Mouse (Mus musculus) ovary, postnatal 36 days (tissue): ENCODE measurements around the gene Myo1e.

Source experiments
- DNase-seq: peaks from one replicate; pipeline ENCODE4 v3.0.0; 2022; ENCODE audit warnings: low spot score, mixed read lengths

Myo1e gene

GRCm38 (mm10) chr9:70220461-70221170, 13.5 kb downstream of the Myo1e start:
- no peak for DNase-seq

- no peak for DNase-seq
Observed at GRCm38 (mm10) chr9:70223142-70223541, 16.0 kb downstream of the Myo1e start.

GRCm38 (mm10) chr9:70224046-70224445, 16.9 kb downstream of the Myo1e start:
- no peak for DNase-seq

- no peak for DNase-seq
Observed at GRCm38 (mm10) chr9:70226359-70226758, 19.2 kb downstream of the Myo1e start.

- no peak for DNase-seq
Observed at GRCm38 (mm10) chr9:70229823-70230222, 22.7 kb downstream of the Myo1e start.

- DNase-seq, result no peak
Observed at GRCm38 (mm10) chr9:70232044-70233010, 25.2 kb downstream of the Myo1e start.

GRCm38 (mm10) chr9:70237136-70237535, 30.0 kb downstream of the Myo1e start:
- no peak for DNase-seq

- DNase-seq, result no peak
Observed at GRCm38 (mm10) chr9:70237561-70237960, 30.4 kb downstream of the Myo1e start.

GRCm38 (mm10) chr9:70238391-70238790, 31.2 kb downstream of the Myo1e start:
- DNase-seq, result no peak

- no peak for DNase-seq
Observed at GRCm38 (mm10) chr9:70239229-70239628, 32.1 kb downstream of the Myo1e start.

- no peak for DNase-seq
Observed at GRCm38 (mm10) chr9:70240703-70241410, 33.7 kb downstream of the Myo1e start.

GRCm38 (mm10) chr9:70241411-70241961, 34.3 kb downstream of the Myo1e start:
- no peak for DNase-seq

GRCm38 (mm10) chr9:70242112-70242862, 35.1 kb downstream of the Myo1e start:
- DNase-seq, result no peak

GRCm38 (mm10) chr9:70243241-70243640, 36.1 kb downstream of the Myo1e start:
- DNase-seq, result no peak

- no peak for DNase-seq
Observed at GRCm38 (mm10) chr9:70243708-70244107, 36.6 kb downstream of the Myo1e start.

GRCm38 (mm10) chr9:70244115-70244514, 37.0 kb downstream of the Myo1e start:
- no peak for DNase-seq

GRCm38 (mm10) chr9:70245040-70245439, 37.9 kb downstream of the Myo1e start:
- no peak for DNase-seq

GRCm38 (mm10) chr9:70246427-70246826, 39.3 kb downstream of the Myo1e start:
- DNase-seq, result no peak

GRCm38 (mm10) chr9:70248046-70248445, 40.9 kb downstream of the Myo1e start:
- no peak for DNase-seq

GRCm38 (mm10) chr9:70248826-70249225, 41.7 kb downstream of the Myo1e start:
- no peak for DNase-seq
